Mouse (Mus musculus) neural tube, embryonic 15.5 days (tissue): ENCODE measurements at regions not wholly inside any gene's neighbourhood (a gene's known extent, or its start where the extent isn't known, plus 50 kb on each side); places are given as distances from the start of the nearest gene placed in this dataset.

Source experiments
- ATAC-seq: fragments of 200-750 bp; cut with Nextera tagmentation; 2 replicates; pipeline ENCODE4 v1.8.0; 2017; ENCODE audit warnings: mild to moderate bottlenecking, moderate TSS enrichment, moderate library complexity; ENCODE audit not compliant: low FRiP score
- H3K27ac ChIP-seq: fragments of 300-500 bp; sonication (generic); replicated peaks from 2 replicates; pipeline ENCODE4 v1.5.1; 2015; ENCODE audit warnings: mild to moderate bottlenecking, inconsistent platforms
- H3K27me3 ChIP-seq: fragments of 300-500 bp; sonication (generic); replicated peaks from 2 replicates; pipeline ENCODE4 v1.6.1; 2015; ENCODE audit warnings: inconsistent platforms
- H3K36me3 ChIP-seq: fragments of 300-500 bp; sonication (generic); 2 replicates; pipeline ENCODE4 v1.6.1; 2015; ENCODE audit warnings: inconsistent platforms
- H3K4me1 ChIP-seq: fragments of 300-500 bp; sonication (generic); 2 replicates; pipeline ENCODE4 v1.6.1; 2015; ENCODE audit warnings: inconsistent platforms
- H3K4me2 ChIP-seq: fragments of 300-500 bp; sonication (generic); 2 replicates; pipeline ENCODE4 v1.6.1; 2015; ENCODE audit warnings: inconsistent platforms, mild to moderate bottlenecking, moderate library complexity
- H3K4me3 ChIP-seq: fragments of 300-500 bp; sonication (generic); replicated peaks from 2 replicates; pipeline ENCODE4 v1.5.1; 2015; ENCODE audit warnings: mild to moderate bottlenecking, inconsistent platforms
- H3K9ac ChIP-seq: fragments of 300-500 bp; sonication (generic); replicated peaks from 2 replicates; pipeline ENCODE4 v1.6.1; 2015; ENCODE audit warnings: mild to moderate bottlenecking, inconsistent platforms
- H3K9me3 ChIP-seq: fragments of 300-500 bp; sonication (generic); replicated peaks from 2 replicates; pipeline ENCODE4 v1.6.1; 2016; ENCODE audit warnings: inconsistent platforms
- WGBS: fragments of 180-500 bp; shearing (Covaris S2); methylation state at CpG from one replicate; pipeline ENCODE4 v1.1.7; 2015; ENCODE audit warnings: mixed read lengths; 5-methylcytosine and 5-hydroxymethylcytosine counted together

- H3K4me3 ChIP-seq, result no peak overlapping the region
- H3K27ac ChIP-seq, result no peak overlapping the region
- 0 out of 2 replicates have a peak, but pooled peaks cover 7% of the 10 kb centered on the region for H3K4me1 ChIP-seq
- no peaks in the 10 kb centered on the region; the same call in 1 of the 2 replicates for H3K9me3 ChIP-seq
- ATAC-seq, result no peak
- no peak overlapping the region for H3K9ac ChIP-seq
- WGBS, result 94% methylated on average over 6 of the region's 6 CpGs
- H3K36me3 ChIP-seq, result no peaks in the 10 kb centered on the region
- no peaks in the 10 kb centered on the region for H3K27me3 ChIP-seq
- H3K4me2 ChIP-seq, result no peak overlapping the region
These were observed 317.3 kb upstream of the Klf3 start for GRCm38 (mm10) chr5:64485856-64486255.

DNA sequence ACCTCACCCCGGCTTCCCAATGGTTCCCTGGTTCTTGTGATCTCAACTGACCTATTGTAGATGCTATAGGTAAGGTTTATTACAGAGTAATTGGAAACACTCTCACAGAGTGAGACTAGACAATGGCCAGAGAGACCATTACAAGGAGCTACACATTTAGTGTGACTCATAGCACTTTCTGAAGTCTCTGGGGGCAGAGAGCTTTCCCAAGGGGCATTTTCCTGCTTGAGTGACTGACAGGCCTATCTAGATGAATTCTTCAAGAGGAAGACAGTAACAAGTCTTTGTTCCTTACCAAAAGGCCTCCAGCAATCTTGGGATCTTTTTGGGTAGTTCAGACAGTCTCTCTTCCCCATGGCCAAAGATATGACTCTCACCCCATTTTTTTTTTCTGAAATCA lies 316.4 kb upstream of the Klf3 start:
- Histone ChIP-seq H3K9me3 (no peaks in the 10 kb centered on the region; the same call in 1 of the 2 replicates), H3K9ac (no peak overlapping the region), H3K4me3 (no peak overlapping the region), H3K4me1 (0 out of 2 replicates have a peak, but pooled peaks cover 7% of the 10 kb centered on the region), H3K27me3 (no peaks in the 10 kb centered on the region), H3K27ac (no peak overlapping the region), H3K4me2 (no peak overlapping the region), H3K36me3 (no peaks in the 10 kb centered on the region)
- WGBS, result 76% methylated on average over 1 of the region's 1 CpGs
- ATAC-seq, result no peak

DNA sequence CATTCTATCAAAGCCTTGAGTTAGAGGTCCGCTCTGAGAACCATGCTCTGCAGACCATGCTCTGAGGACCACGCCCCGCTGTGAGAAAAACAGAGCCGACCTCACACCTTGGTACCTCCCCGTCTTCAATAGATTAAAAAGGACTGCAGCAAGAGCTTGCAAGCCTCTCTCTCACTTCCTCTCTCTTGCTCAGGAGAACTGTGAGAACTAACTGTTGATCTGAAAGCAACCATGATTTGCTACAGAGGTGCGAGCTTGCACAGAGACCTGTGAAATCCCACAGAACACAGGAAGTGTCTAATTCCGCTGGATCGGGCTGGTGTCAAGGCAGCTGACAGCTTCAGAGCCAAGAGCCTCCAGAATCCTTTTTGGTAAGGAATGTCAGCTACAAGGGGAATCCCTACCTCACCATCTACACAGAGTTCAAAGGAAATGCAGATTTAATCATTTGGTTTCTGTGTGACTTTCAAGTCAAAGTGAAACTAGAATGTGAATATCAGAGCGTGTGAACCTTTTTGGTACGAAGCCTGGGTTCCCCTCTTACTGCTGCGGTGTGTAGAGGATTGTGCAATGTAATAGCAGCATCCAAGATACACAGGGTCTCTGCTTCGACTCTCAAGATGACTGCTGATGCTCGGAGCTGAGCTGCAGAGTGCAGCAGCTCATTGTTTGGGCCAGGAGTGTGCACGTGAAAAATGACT lies 315.3 kb upstream of the Klf3 start:
- no peak for ATAC-seq
- no peaks in the 10 kb centered on the region for H3K27me3 ChIP-seq
- no peak overlapping the region for H3K27ac ChIP-seq
- H3K4me3 ChIP-seq, result no peak overlapping the region
- no peaks in the 10 kb centered on the region for H3K36me3 ChIP-seq
- 81% methylated on average over 14 of the region's 14 CpGs for WGBS
- 0 out of 2 replicates have a peak, but pooled peaks cover 7% of the 10 kb centered on the region for H3K4me1 ChIP-seq
- no peak overlapping the region for H3K4me2 ChIP-seq
- H3K9ac ChIP-seq, result no peak overlapping the region
- no peaks in the 10 kb centered on the region; the same call in 1 of the 2 replicates for H3K9me3 ChIP-seq

DNA sequence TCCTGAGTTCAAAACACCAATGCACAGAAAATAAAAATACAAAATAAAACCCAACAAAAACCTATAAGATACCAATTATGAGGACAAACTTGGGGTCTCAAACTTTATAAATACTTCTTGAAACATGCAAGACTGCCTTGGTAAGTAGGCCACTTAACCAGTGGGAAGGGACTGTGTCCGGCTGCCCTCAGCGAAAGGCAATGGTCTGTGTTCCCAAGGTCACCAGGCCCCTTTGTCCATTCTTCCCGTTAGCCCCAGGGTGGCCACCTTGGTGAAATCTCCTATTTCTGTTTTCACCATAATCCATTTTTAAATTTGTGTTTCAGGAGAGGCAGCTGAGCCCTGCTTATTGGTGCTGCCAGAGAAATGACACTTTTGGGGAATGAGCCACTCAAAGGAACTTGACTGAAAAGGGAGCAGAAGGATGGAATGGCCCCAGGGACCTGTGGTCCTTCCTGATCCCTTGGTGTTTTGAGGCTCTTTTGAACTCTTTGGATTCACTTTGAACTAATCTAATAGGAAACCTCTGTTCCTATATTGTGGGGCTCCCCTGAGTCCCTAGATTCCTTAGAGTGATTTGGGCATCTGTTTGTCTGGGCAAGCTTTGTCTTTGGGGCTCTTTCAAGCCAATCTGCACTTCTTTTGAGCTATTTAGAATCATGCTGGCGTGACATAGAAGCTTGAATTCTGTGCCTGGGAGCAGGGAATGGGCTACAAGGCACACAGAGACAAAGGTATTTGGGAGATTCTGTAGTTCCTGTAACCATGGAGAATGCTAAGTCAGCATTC lies 313.3 kb upstream of the Klf3 start:
- no peak for ATAC-seq
- Histone ChIP-seq H3K9me3 (no peaks in the 10 kb centered on the region; the same call in 1 of the 2 replicates), H3K9ac (no peak overlapping the region), H3K4me3 (no peak overlapping the region), H3K27ac (no peak overlapping the region), H3K4me1 (0 out of 2 replicates have a peak, but pooled peaks cover 7% of the 10 kb centered on the region), H3K36me3 (no peaks in the 10 kb centered on the region), H3K4me2 (no peak overlapping the region), H3K27me3 (no peaks in the 10 kb centered on the region)
- WGBS, result 60% methylated on average over 4 of the region's 4 CpGs

DNA sequence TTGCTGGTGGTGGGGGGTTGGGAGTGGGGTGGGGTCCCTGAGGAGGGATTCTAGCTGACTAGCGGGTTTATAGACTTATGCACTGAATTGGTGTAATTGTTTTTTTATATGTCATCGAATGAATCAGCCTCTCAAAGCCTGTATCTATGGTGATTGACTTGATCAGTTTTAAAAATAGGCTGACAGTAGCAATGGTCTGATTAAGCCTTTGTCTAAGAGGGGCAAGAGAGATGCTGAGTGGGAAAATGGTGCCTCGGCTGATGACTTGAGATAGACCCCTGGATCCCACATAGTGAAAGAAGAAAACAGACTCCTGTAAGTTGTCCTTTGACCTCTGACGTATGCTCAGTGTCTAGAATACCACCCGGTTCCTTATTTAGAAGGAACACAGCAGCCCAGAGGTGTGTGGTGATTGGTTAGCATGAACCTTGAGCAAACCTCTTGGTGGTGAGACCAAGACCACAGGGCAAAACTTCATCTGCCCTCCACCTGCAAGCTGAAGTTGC lies 312.7 kb upstream of the Klf3 start:
- 42% methylated on average over 5 of the region's 5 CpGs for WGBS
- Histone ChIP-seq H3K9ac (no peak overlapping the region), H3K4me3 (no peak overlapping the region), H3K4me1 (0 out of 2 replicates have a peak, but pooled peaks cover 7% of the 10 kb centered on the region), H3K4me2 (no peak overlapping the region), H3K9me3 (no peaks in the 10 kb centered on the region; the same call in 1 of the 2 replicates), H3K27me3 (no peaks in the 10 kb centered on the region), H3K27ac (no peak overlapping the region), H3K36me3 (no peaks in the 10 kb centered on the region)
- ATAC-seq, result no peak

GRCm38 (mm10) chr5:64494429-64494828 lies 308.8 kb upstream of the Klf3 start:
- Histone ChIP-seq H3K27me3 (no peaks in the 10 kb centered on the region), H3K4me1 (0 out of 2 replicates have a peak, but pooled peaks cover 7% of the 10 kb centered on the region), H3K27ac (no peak overlapping the region), H3K9me3 (no peaks in the 10 kb centered on the region), H3K9ac (no peak overlapping the region), H3K4me2 (no peak overlapping the region), H3K4me3 (no peak overlapping the region), H3K36me3 (no peaks in the 10 kb centered on the region)
- 97% methylated on average over 4 of the region's 4 CpGs for WGBS
- no peak for ATAC-seq

DNA sequence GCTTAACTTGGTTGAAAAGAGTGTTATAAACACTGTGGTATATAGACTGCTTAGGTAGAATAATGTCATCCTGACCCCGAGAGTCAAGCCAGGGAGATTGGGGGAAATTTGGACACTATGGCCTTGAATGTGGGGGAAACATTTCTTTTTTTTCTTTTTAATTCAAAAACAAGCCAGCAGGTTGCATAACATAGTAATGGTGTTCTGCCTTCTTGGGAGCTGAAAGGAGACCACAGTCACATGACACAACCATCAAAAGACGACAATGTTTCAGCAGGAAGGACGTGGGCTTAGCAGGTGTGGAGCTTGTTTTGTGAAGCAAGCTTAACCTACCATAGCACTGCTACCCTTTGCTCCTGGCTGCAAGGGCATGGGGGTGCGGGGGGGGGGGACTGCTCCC lies 306.3 kb upstream of the Klf3 start:
- 90% methylated on average over 4 of the region's 4 CpGs for WGBS
- Histone ChIP-seq H3K27me3 (no peaks in the 10 kb centered on the region), H3K27ac (no peak overlapping the region), H3K9ac (no peak overlapping the region), H3K4me1 (no peaks in the 10 kb centered on the region), H3K4me2 (no peak overlapping the region), H3K9me3 (no peaks in the 10 kb centered on the region), H3K4me3 (no peak overlapping the region), H3K36me3 (no peaks in the 10 kb centered on the region)
- ATAC-seq, result no peak

GRCm38 (mm10) chr5:64498431-64498830 lies 304.8 kb upstream of the Klf3 start:
- Histone ChIP-seq H3K4me1 (peaks cover 1% of the 10 kb centered on the region), H3K27me3 (no peaks in the 10 kb centered on the region), H3K9ac (no peak overlapping the region), H3K4me2 (no peak overlapping the region), H3K36me3 (no peaks in the 10 kb centered on the region), H3K4me3 (no peak overlapping the region), H3K27ac (no peak overlapping the region), H3K9me3 (no peaks in the 10 kb centered on the region)
- no peak for ATAC-seq
- WGBS, result 93% methylated on average over 5 of the region's 5 CpGs

DNA sequence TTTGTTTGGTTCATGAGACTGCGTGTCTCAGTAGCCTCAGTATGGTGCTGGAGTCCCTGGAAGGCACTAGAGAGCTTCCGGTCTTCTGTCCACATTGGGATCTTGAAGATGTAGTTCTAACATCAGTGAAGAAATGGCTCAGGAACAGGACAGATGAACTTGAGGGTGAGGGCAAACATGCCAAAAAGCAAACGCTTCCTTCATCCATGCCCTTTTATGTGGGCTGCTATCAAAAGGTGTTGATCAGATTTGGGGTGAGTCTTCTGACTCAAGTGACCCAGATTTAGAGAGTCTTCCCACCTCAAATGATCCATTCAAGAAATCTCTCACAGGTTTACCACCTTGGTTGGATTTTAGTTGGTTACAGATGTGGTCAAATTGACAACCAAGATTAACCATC lies 304.1 kb upstream of the Klf3 start:
- WGBS, result 96% methylated on average over 3 of the region's 3 CpGs
- ATAC-seq, result no peak
- Histone ChIP-seq H3K4me1 (peaks cover 5% of the 10 kb centered on the region), H3K4me3 (no peak overlapping the region), H3K27me3 (no peaks in the 10 kb centered on the region), H3K9ac (no peak overlapping the region), H3K9me3 (no peaks in the 10 kb centered on the region), H3K27ac (no peak overlapping the region), H3K36me3 (no peaks in the 10 kb centered on the region), H3K4me2 (no peak overlapping the region)

DNA sequence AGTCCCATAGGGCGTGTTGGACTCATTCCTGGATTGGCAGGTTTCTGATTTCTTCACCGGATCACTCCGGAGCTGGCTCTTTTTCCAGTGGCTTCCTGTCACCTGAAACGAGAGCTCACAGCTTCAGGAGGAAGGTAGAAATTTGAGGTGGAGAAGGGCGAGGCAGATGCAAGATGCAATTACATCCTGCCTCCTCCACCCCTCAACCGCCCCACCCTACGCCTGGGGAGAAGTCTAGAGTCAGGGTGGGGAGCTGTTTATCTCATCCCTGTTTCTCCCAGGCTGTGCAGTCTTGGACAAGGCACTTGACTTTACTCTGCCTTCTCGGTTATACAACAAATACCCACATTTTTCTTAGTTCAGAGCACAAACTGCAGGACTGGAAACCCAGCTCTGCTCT lies 302.8 kb upstream of the Klf3 start:
- WGBS, result 89% methylated on average over 8 of the region's 8 CpGs

GRCm38 (mm10) chr5:64500866-64501265 lies 302.3 kb upstream of the Klf3 start:
- H3K36me3 ChIP-seq, result no peaks in the 10 kb centered on the region
- H3K4me3 ChIP-seq, result no peak overlapping the region
- H3K27me3 ChIP-seq, result no peaks in the 10 kb centered on the region
- WGBS, result 78% methylated on average over 4 of the region's 4 CpGs
- peaks cover 18% of the 10 kb centered on the region for H3K4me1 ChIP-seq
- H3K9ac ChIP-seq, result no peak overlapping the region
- no peak overlapping the region for H3K4me2 ChIP-seq
- no peak overlapping the region for H3K27ac ChIP-seq
- H3K9me3 ChIP-seq, result no peaks in the 10 kb centered on the region
- ATAC-seq, result no peak

More for the DNA sequence above, 302.8 kb upstream of the Klf3 start:
- Histone ChIP-seq H3K4me2 (no peak overlapping the region), H3K9ac (no peak overlapping the region), H3K27ac (no peak overlapping the region), H3K4me3 (no peak overlapping the region), H3K36me3 (no peaks in the 10 kb centered on the region), H3K27me3 (no peaks in the 10 kb centered on the region), H3K9me3 (no peaks in the 10 kb centered on the region), H3K4me1 (peaks cover 13% of the 10 kb centered on the region)
- ATAC-seq, result no peak

- 76% methylated on average over 5 of the region's 5 CpGs for WGBS
- Histone ChIP-seq H3K36me3 (no peaks in the 10 kb centered on the region), H3K9me3 (no peaks in the 10 kb centered on the region), H3K4me3 (no peak overlapping the region), H3K27me3 (no peaks in the 10 kb centered on the region), H3K4me2 (no peak overlapping the region), H3K9ac (no peak overlapping the region), H3K4me1 (peaks cover 25% of the 10 kb centered on the region), H3K27ac (no peak overlapping the region)
- ATAC-seq, result no peak
These were observed 301.4 kb upstream of the Klf3 start for GRCm38 (mm10) chr5:64501746-64502145.
